Mouse (Mus musculus) hindbrain, embryonic 10.5 days (tissue): ENCODE data around the gene Acrbp. TPM values are rescaled to one million over a fixed set of nuclear protein-coding genes. Genes with fewer than 3 reads are reported as not detected.
A peak's percentile ranks its signal among the peaks of the same experiment; 100 is the strongest.
"Not testable (repeated sequence)": the region's sequence is repeated elsewhere in the genome, so short reads cannot be mapped to it uniquely, and the experiment has no call there.

ENCODE experiments used
- DNase-seq: peaks from one replicate; pipeline ENCODE4 v3.0.0-alpha.2; 2017; ENCODE audit warnings: low spot score
- H3K27ac ChIP-seq: fragments of 300-500 bp; sonication (generic); 2 replicates; pipeline ENCODE4 v1.5.1; 2016; ENCODE audit warnings: mild to moderate bottlenecking, moderate library complexity
- H3K27me3 ChIP-seq: fragments of 300-500 bp; sonication (generic); 2 replicates; pipeline ENCODE4 v1.6.1; 2016; ENCODE audit warnings: mild to moderate bottlenecking; ENCODE audit not compliant: poor library complexity, insufficient read depth, severe bottlenecking
- H3K36me3 ChIP-seq: fragments of 300-500 bp; sonication (generic); 2 replicates; pipeline ENCODE4 v1.6.1; 2016; ENCODE audit warnings: mild to moderate bottlenecking, moderate library complexity
- H3K4me1 ChIP-seq: fragments of 300-500 bp; sonication (generic); replicated peaks from 2 replicates; pipeline ENCODE4 v1.6.1; 2016; ENCODE audit warnings: mild to moderate bottlenecking
- H3K4me3 ChIP-seq: fragments of 300-500 bp; sonication (generic); 2 replicates; pipeline ENCODE4 v1.5.1; 2016; ENCODE audit warnings: mild to moderate bottlenecking, moderate library complexity
- H3K9me3 ChIP-seq: fragments of 300-500 bp; sonication (generic); 2 replicates; pipeline ENCODE4 v1.6.1; 2016; ENCODE audit warnings: mild to moderate bottlenecking, moderate library complexity
- WGBS: fragments of 180-500 bp; shearing (Covaris S2); methylation state at CpG from one replicate; pipeline ENCODE4 v1.1.7; 2016; 5-methylcytosine and 5-hydroxymethylcytosine counted together
- polyA plus RNA-seq: library from polyadenylated mRNA; unstranded; fragments of >200 nt; fragmentation: Nextera tagmentation; extraction: Ambion mirVana; gene quantifications from 2 replicates; pipeline ENCODE4 v1.2.1, GENCODE M21; 2016

Acrbp gene
- polyA plus RNA-seq: 13.1 and 15.5 TPM in 2 replicates

DNA sequence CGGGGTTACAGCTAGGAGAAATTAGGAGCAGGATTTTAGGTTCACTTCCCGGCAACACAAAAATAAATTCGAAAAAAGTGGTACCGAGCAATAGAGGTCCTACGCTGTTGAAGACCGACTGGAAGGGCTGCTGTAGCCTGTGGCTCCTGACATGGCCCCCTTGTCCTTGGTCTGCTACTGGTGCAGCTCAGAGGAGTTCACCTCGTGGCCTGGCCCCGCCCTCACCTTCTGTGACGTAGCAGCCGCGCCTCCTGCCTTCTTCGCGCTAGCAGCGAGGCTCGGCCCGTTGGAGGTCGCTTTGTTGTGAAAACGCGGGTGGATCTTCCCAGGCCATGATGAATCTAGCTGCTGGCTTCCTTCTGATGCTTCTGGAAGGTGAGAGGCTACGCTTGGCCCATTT, at the start of gene Acrbp:
Gene Acrbp (plus strand): TSS at position 12 of the 400 bp plus-strand sequence.
- 38% methylated on average over 20 of the region's 20 CpGs for WGBS
- Histone ChIP-seq H3K9me3 (no peaks in the 10 kb centered on the region), H3K27ac (no peak within 1 kb of the TSS), H3K4me1 (no peaks in the 10 kb centered on the region), H3K36me3 (peaks cover 97% of the 10 kb centered on the region), H3K27me3 (no peaks in the 10 kb centered on the region), H3K4me3 (no peak within 1 kb of the TSS)
- no peak for DNase-seq

GRCm38 (mm10) chr6:125003706-125004105, 45.8 kb upstream of the Acrbp start:
- no peak overlapping the region for H3K4me3 ChIP-seq
- H3K27me3 ChIP-seq: peaks cover 58% of the 10 kb centered on the region
- peaks cover 24% of the 10 kb centered on the region for H3K4me1 ChIP-seq
- H3K9me3 ChIP-seq: no peaks in the 10 kb centered on the region
- H3K36me3 ChIP-seq: no peaks in the 10 kb centered on the region
- H3K27ac ChIP-seq: no peak overlapping the region
- WGBS: 66% methylated on average over 3 of the region's 3 CpGs
- DNase-seq: no peak

DNA sequence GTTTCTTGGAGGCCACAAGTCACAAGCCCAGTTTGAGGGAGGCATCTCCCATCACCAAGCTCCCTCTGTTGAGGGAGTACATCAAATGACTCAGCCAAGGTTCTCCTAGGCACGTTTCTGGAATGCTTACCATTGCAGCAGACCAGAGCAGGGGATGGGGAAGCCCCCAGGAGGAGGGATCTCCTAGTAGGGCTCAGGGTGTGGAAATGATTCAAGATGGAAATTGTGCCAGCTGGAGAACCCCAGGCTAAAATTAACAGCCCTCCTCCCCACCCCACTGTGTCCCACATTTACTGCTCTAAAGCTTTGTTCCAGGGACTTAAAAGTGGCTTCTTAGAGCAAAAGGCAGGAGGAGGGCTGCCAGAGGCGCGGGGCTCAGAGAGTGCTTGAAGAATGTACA, 44.4 kb upstream of the Acrbp start:
- H3K4me3 ChIP-seq: no peak overlapping the region
- H3K27me3 ChIP-seq: peaks cover 44% of the 10 kb centered on the region
- DNase-seq: no peak
- no peaks in the 10 kb centered on the region for H3K36me3 ChIP-seq
- H3K27ac ChIP-seq: no peak overlapping the region
- peaks cover 32% of the 10 kb centered on the region for H3K4me1 ChIP-seq
- H3K9me3 ChIP-seq: no peaks in the 10 kb centered on the region
- WGBS: 47% methylated on average over 3 of the region's 3 CpGs

GRCm38 (mm10) chr6:125008060-125008459, 41.4 kb upstream of the Acrbp start:
- peaks cover 26% of the 10 kb centered on the region for H3K36me3 ChIP-seq
- WGBS: 44% methylated on average over 13 of the region's 13 CpGs
- H3K4me3 ChIP-seq: peak overlapping the region; percentile 92
- peaks cover 43% of the 10 kb centered on the region for H3K4me1 ChIP-seq
- peak overlapping the region; percentile 99 for H3K27ac ChIP-seq
- peaks cover 14% of the 10 kb centered on the region; the same call in 1 of the 2 replicates for H3K27me3 ChIP-seq
- no peaks in the 10 kb centered on the region for H3K9me3 ChIP-seq
- no peak for DNase-seq

DNA sequence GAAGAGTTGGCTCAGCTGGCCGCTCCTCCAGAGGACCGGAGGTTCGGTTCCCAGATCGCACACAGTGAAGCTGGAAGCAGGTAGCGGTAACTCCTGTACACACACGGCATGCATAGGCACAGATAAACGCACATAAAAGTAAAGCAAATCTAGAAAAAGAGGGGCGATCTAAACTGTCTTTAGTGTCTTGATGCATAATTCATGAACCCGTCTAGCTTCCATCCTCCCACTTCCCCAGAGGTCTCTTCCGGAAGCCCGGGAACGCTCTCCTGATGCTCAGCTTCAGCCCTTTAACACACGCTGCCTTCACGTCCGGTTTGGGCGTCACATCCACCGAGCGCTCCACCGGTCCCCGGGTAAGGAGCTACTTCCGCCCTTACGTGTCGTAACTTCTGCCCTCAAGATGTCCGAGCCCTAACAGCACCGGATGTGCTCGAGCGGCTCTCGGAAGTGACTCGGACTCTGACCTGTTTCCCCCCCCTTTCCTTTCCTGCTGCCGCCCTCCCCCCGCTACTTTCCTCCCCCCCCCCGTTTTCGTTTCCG, 40.8 kb upstream of the Acrbp start:
- H3K4me1 ChIP-seq: peaks cover 40% of the 10 kb centered on the region
- peaks cover 10% of the 10 kb centered on the region; the same call in 1 of the 2 replicates for H3K27me3 ChIP-seq
- H3K27ac ChIP-seq: peak overlapping the region; percentile 99
- DNase-seq: peak; percentile 98
- H3K4me3 ChIP-seq: peak overlapping the region; percentile 92
- H3K36me3 ChIP-seq: peaks cover 32% of the 10 kb centered on the region
- no peaks in the 10 kb centered on the region for H3K9me3 ChIP-seq
- under 1% methylated on average over 34 of the region's 34 CpGs for WGBS

GRCm38 (mm10) chr6:125009129-125009180, 40.5 kb upstream of the Acrbp start, which contains the start of gene Zfp384:
Gene Zfp384 (plus strand): TSS chr6:125009145.
- H3K36me3 ChIP-seq: peaks cover 35% of the 10 kb centered on the region
- 0% methylated on average over 3 of the region's 3 CpGs for WGBS
- no peak for DNase-seq

GRCm38 (mm10) chr6:125009181-125010073, 40.1 kb upstream of the Acrbp start:
- peak; percentile 85 for DNase-seq
- under 1% methylated on average over 74 of the region's 78 CpGs for WGBS
- Histone ChIP-seq H3K27me3 (peaks cover 2% of the 10 kb centered on the region; the same call in 1 of the 2 replicates), H3K4me3 (peak overlapping the region; percentile 92), H3K9me3 (no peaks in the 10 kb centered on the region), H3K36me3 (peaks cover 40% of the 10 kb centered on the region), H3K27ac (peak overlapping the region; percentile 99), H3K4me1 (peaks cover 33% of the 10 kb centered on the region)

More at GRCm38 (mm10) chr6:125009129-125009180, 40.5 kb upstream of the Acrbp start, which contains the start of gene Zfp384:
- peaks cover 37% of the 10 kb centered on the region for H3K4me1 ChIP-seq
- peak within 1 kb of the TSS; percentile 92 for H3K4me3 ChIP-seq
- no peaks in the 10 kb centered on the region for H3K9me3 ChIP-seq
- peaks cover 7% of the 10 kb centered on the region; the same call in 1 of the 2 replicates for H3K27me3 ChIP-seq
- H3K27ac ChIP-seq: peak within 1 kb of the TSS; percentile 99

GRCm38 (mm10) chr6:125017682-125018081, 31.8 kb upstream of the Acrbp start:
- Histone ChIP-seq H3K4me3 (no peak overlapping the region), H3K27ac (no peak overlapping the region), H3K4me1 (no peaks in the 10 kb centered on the region), H3K27me3 (no peaks in the 10 kb centered on the region), H3K36me3 (peaks cover 92% of the 10 kb centered on the region), H3K9me3 (no peaks in the 10 kb centered on the region)
- DNase-seq: no peak
- 93% methylated on average over 3 of the region's 3 CpGs for WGBS

- peaks cover 95% of the 10 kb centered on the region for H3K36me3 ChIP-seq
- WGBS: 40% methylated on average over 8 of the region's 9 CpGs
- H3K4me1 ChIP-seq, H3K9me3 ChIP-seq, H3K4me3 ChIP-seq, H3K27me3 ChIP-seq, H3K27ac ChIP-seq: not testable (repeated sequence)
- DNase-seq: peak; percentile 73
Observed at GRCm38 (mm10) chr6:125030532-125030931, 19.0 kb upstream of the Acrbp start.

DNA sequence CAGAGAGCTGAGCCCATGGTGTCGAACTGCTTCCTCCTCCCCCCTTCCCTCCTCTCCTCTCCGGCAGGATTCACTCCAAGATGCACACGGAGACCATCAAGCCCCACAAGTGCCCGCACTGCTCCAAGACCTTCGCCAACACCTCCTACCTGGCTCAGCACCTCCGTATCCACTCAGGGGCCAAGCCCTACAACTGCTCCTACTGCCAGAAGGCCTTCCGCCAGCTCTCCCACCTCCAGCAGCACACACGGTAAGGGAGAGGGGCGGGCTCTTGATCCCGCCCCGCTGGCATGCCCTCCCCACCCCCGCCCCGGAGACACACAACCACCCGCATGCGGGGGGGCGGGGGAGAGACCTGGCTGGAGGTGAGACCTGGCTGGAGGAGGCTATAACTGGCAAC, 17.9 kb upstream of the Acrbp start:
- Histone ChIP-seq H3K27ac (no peak overlapping the region), H3K4me3 (no peak overlapping the region), H3K4me1 (no peaks in the 10 kb centered on the region), H3K9me3 (no peaks in the 10 kb centered on the region), H3K36me3 (peaks cover 95% of the 10 kb centered on the region), H3K27me3 (no peaks in the 10 kb centered on the region)
- DNase-seq: no peak
- 91% methylated on average over 16 of the region's 16 CpGs for WGBS

DNA sequence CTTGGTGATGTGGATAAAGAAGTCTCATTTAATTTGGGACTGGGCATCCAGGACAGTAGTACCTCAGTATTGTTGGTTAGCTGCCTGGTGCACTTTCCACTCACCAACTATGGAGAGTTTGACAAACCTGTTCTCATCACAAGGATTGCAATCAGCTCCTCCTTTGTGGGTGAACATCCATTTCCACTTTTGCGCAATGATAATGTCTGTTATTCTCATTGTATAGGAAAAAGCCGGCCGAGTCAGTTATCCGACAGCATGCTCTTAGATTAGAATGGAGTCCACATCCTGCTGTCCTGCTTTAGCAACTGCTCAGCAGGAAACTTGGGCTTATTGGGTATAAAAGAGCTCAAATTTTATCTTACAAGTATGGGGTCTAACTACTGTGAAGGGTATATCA, 10.8 kb upstream of the Acrbp start:
- H3K9me3 ChIP-seq: no peaks in the 10 kb centered on the region
- peak overlapping the region; percentile 78 for H3K4me3 ChIP-seq
- H3K27ac ChIP-seq: peak overlapping the region; percentile 91
- H3K4me1 ChIP-seq: peaks cover 17% of the 10 kb centered on the region
- WGBS: 91% methylated on average over 4 of the region's 4 CpGs
- DNase-seq: no peak
- H3K27me3 ChIP-seq: no peaks in the 10 kb centered on the region
- H3K36me3 ChIP-seq: peaks cover 53% of the 10 kb centered on the region

GRCm38 (mm10) chr6:125039131-125039530, 10.4 kb upstream of the Acrbp start:
- DNase-seq: no peak
- Histone ChIP-seq H3K36me3 (peaks cover 53% of the 10 kb centered on the region), H3K27me3 (no peaks in the 10 kb centered on the region), H3K9me3 (no peaks in the 10 kb centered on the region), H3K27ac (peak overlapping the region; percentile 91), H3K4me1 (peaks cover 17% of the 10 kb centered on the region), H3K4me3 (peak overlapping the region; percentile 78)
- WGBS: 6% methylated on average over 8 of the region's 8 CpGs

DNA sequence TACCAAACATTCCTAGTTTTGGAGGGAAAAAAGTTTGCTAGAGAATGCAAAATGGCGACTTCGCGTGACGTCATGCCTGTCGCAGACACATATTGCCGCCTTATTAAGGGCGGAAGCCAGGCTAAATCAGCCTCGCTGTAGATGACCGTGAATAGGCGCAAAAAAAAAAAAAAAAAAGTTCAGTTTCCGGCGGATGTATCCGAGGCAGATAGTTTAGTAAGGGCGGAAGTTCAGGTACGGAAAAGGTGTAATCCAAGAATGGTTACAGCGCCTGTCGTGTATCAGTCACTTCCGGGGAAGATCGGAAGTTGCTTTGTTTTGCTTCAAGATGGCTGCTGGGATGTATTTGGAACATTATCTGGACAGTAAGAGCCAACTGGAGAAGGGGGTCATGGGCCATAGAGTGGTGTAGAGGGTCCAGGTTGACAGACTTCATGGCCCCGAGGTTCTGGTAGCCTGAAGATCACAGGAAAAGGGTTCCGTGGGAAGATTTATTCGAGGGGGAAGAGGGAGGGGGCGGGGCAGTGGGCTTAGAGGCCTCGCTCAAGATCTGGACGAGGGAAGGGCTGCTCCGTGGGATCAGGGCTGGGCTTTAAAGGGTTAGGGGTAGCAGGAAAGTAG, 9.8 kb upstream of the Acrbp start, which contains the start of gene Ing4:
Gene Ing4 (plus strand): TSS at position 228 of the 621 bp plus-strand sequence.
- Histone ChIP-seq H3K9me3 (no peaks in the 10 kb centered on the region), H3K27ac (peak within 1 kb of the TSS; percentile 91), H3K36me3 (peaks cover 53% of the 10 kb centered on the region), H3K4me1 (peaks cover 17% of the 10 kb centered on the region), H3K27me3 (no peaks in the 10 kb centered on the region), H3K4me3 (peak within 1 kb of the TSS; percentile 78)
- WGBS: under 1% methylated on average over 26 of the region's 26 CpGs
- peak; percentile 90 for DNase-seq
